Mouse (Mus musculus): ENCODE measurements around the gene Napsa. TPM values are rescaled to one million over a fixed set of nuclear protein-coding genes. Genes with fewer than 3 reads are reported as not detected.

Napsa gene
- 1.3 and 2.4 TPM in 2 replicates for polyA plus RNA-seq (2012; rRNA removed)

DNA sequence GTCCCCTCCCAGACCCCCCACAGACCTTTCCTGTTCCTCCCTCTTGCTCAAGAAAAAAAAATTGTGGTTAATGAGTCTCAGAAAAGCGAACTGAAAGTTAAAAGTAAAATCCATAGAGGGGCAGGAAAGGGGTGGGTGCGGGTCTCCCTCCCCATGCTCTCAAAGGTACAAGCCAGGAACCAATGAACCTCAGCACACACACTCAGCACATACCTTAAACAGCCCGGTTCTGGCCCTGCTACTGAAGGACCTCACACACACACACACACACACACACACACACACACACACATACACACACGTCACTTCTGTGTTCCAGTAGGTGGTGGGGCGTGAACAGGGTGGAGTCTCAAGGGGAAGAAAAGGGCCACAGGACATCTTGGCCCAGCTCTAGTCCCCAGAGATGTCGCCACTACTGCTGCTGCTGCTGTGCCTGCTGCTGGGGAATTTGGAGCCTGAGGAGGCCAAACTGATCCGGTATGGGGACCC, at the start of gene Napsa:
Gene Napsa, plus strand, starts transcription at position 168 of the 489 bp plus-strand sequence.

DNA sequence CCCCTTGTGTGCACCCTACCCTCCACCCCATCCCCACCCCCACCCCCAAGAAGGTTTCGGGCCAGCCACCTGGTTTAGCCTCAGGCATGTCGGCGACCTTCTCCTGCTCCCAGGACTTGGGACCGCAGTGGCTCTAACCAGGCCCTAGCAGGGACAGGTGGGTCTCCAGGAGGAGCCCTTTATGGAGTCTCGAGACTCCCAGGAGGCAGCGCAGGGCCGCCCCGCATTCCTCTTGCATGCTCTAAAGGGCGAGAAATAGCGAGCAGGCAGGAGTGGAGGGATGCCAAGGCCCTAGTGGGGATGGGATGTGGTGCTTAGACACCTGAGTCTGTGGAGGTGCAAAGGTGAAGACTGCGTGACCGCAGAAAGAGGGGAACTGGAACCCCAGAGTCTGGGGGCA, 47.7 kb upstream of the Napsa start, which contains the start of gene Mybpc2:
Gene Mybpc2, minus strand, starts transcription at position 155 of the 400 bp plus-strand sequence.

DNA sequence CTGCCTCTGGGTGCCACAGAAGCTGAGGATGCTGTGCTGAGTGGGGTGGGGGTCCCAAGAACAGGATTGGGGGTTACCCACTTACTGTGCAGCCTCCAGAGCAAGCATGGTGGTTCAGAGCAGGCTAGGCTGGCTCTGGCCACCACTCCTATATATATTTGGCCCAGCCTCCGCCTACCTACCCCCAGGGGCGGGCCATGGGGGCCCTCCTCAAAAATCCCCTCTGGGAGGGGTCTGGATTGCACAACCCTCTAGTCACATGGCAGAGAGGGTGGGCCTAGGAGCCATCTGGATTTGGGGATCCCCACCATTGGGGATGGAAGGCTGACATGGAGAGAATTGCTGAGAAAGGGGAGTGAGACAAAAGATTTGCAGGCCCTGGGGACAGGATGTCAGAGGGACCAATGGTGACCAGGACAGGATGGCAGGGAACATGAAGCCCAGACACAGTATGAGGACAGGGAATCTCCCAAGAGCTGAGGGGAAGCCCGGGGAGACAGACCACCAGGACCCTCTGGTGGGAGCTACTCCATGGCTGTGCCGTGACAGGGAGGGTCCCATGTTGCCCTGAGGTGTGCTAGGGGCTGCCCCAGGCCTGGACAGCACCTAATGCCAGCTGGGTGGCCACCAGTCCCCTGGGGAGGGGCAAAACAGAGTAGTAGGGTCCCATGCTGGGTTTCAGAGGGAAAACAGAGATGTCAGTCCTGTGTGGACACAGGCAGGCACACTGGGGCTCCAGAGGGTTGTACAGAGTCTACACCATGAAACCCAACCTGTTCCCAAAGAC, 40.0 kb upstream of the Napsa start, which contains the start of gene Spib:
Gene Spib, minus strand, starts transcription at position 126 of the 787 bp plus-strand sequence.

DNA sequence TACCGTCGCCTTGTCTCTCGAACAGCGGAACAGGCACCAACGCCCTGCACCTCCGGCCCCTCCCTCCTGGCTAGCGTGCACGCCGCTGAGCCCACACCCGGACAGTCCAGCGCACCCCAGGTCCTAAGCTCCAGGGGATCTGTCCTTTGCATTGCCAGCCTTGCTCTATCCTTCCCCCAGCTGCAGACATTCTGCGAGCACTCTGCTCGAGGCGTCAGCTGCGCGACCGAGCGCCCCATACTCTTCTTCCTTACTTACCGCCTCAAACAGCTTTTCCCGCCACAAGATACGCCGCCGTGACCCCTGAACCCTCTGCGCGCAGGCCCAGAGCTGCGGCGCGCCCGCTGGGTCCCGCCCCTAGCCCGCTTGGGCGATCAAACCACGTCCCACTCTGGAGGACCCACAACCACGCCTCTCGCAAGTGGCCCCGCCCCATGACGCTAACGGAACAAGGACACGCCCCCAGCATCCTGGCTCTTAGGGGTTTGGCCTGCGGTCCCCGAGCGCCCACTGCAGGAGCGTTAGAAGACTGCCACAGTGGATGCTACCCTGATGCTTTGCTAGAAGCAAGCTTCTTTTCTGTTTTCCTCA, 23.6 kb upstream of the Napsa start, which contains the start of gene Pold1:
Gene Pold1, minus strand, starts transcription at position 353 of the 591 bp plus-strand sequence.

DNA sequence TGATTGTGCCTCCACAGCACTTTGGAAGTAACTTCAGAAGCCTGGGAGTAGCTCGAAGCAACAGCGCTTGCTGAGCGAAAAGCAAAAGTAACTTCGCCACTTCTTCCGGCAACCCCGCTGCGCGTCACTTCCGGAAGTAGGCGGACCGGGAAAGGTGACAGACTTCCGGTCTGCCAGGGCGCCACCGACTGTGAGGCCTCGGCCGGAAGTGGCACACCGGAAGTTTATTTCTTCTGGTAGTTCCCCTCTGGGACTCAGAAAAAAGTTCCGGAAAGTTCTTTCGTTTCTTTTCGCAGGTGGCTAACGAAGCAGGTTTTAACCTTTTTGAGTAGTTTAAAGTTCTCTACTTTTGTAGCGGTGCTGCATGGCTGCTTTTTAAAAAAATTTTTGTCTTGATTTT, 18.4 kb upstream of the Napsa start, which contains the start of gene Nr1h2:
Gene Nr1h2, minus strand, starts transcription at position 126 of the 400 bp plus-strand sequence.

DNA sequence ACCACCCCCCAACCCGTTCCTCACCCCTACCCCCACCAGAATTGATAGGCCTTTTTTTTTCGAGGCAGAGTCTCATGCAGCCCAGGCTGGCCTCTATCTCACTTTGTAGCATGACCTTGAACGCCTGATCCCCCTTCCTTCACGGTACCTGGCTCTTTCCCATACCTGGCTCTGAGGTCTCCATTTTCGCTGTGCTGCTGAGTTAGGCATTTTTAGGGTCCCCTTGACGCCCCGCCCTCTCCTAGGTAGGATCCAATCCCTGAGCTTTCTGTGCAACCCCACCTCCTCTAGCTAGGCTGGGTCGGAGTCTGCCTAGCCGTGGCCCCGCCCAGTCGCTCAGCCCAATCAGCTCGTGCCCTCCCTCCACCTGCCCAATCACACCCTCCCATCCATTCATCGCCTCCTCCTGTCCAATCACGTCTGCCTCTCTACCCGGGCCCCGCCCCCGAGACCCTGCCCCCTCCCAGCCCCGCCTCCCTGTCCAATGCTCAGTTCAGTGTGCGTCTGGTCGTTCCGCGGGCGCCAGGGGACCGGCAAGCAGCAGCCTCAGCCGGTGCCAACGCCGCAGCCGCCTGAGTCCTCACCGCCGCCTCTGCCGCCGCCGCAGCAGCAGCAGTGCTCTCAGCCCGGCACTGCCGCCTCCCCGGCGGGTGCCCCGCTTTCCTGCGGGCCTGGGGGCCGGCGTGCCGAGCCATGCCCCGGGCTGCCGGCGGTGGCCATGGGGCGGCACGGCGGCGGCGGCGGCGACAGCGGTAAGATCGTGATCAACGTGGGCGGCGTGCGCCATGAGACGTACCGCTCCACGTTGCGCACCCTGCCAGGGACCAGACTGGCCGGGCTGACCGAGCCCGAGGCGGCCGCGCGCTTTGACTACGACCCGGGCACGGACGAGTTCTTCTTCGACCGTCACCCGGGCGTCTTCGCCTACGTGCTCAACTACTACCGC, 18.5 kb downstream of the Napsa start, which contains the start of gene Kcnc3:
Gene Kcnc3, plus strand, starts transcription at position 263 of the 946 bp plus-strand sequence.

Other genes starting within 250 kb of the Napsa start
- 4.4 and 6.3 TPM in 2 replicates for gene Syt3, start 188.3 kb upstream of the Napsa start, polyA plus RNA-seq (2012; rRNA removed)
- gene 1700008O03Rik, start 186.6 kb upstream of the Napsa start, polyA plus RNA-seq (2012; rRNA removed), result 0.44 and 2.1 TPM in 2 replicates
- 1.5 and 2.3 TPM in 2 replicates for gene Lrrc4b, start 143.4 kb upstream of the Napsa start, polyA plus RNA-seq (2012; rRNA removed)
- 0.06 and 0.37 TPM in 2 replicates for gene Aspdh, start 107.0 kb upstream of the Napsa start, polyA plus RNA-seq (2012; rRNA removed)
- 68.6 and 84.3 TPM in 2 replicates for gene Josd2, start 104.4 kb upstream of the Napsa start, polyA plus RNA-seq (2012; rRNA removed)
- gene Emc10, start 75.9 kb upstream of the Napsa start, polyA plus RNA-seq (2012; rRNA removed), result 186 and 215 TPM in 2 replicates
- gene Fam71e1, start 75.8 kb upstream of the Napsa start, polyA plus RNA-seq (2012; rRNA removed), result 3.2 and 6.5 TPM in 2 replicates
- 0.84 and 2.7 TPM in 2 replicates for gene Mybpc2, start 47.7 kb upstream of the Napsa start, polyA plus RNA-seq (2012; rRNA removed)
- 2.3 and 4.4 TPM in 2 replicates for gene Spib, start 40.3 kb upstream of the Napsa start, polyA plus RNA-seq (2012; rRNA removed)
- gene Pold1, start 23.5 kb upstream of the Napsa start, polyA plus RNA-seq (2012; rRNA removed), result 16.1 and 17.2 TPM in 2 replicates
- gene Nr1h2, start 18.4 kb upstream of the Napsa start, polyA plus RNA-seq (2012; rRNA removed), result 120 and 156 TPM in 2 replicates
- 2.1 and 2.2 TPM in 2 replicates for gene Kcnc3, start 18.3 kb downstream of the Napsa start, polyA plus RNA-seq (2012; rRNA removed)
- gene Myh14, start 98.5 kb downstream of the Napsa start, polyA plus RNA-seq (2012; rRNA removed), result 37.3 and 39.8 TPM in 2 replicates
- gene Izumo2, start 136.4 kb downstream of the Napsa start, polyA plus RNA-seq (2012; rRNA removed), result not detected in 2 replicates
- gene Vrk3, start 176.0 kb downstream of the Napsa start, polyA plus RNA-seq (2012; rRNA removed), result 12.6 and 15.6 TPM in 2 replicates
- gene Zfp473, start 178.7 kb downstream of the Napsa start, polyA plus RNA-seq (2012; rRNA removed), result 0.02 TPM in 1 of 2 replicates, not detected in the other
- gene Nup62, start 243.7 kb downstream of the Napsa start, polyA plus RNA-seq (2012; rRNA removed), result 35.4 and 38.0 TPM in 2 replicates
- gene Il4i1, start 244.0 kb downstream of the Napsa start, polyA plus RNA-seq (2012; rRNA removed), result 1.5 and 4.5 TPM in 2 replicates
- 166 and 337 TPM in 2 replicates for gene Atf5, start 244.3 kb downstream of the Napsa start, polyA plus RNA-seq (2012; rRNA removed)